Mouse (Mus musculus) MEL (cell line): ENCODE results near the gene Fam178b. TPM values are rescaled to one million over a fixed set of nuclear protein-coding genes. Genes with fewer than 3 reads are reported as not detected.

Experiments
- DNase-seq: peaks from one replicate; pipeline ENCODE4 v3.0.0; 2011; ENCODE audit warnings: low read depth, low spot score
- H3K27ac ChIP-seq: 2 replicates; pipeline ENCODE4 v1.5.1; 2012; ENCODE audit warnings: low read depth, mild to moderate bottlenecking, control low read depth, low read length, moderate library complexity; ENCODE audit not compliant: control insufficient read depth
- H3K27me3 ChIP-seq, 2 experiments: fragments of 150-350 bp in 1 of 2; sonication (generic) in 1 of 2; 2 replicates each; pipeline ENCODE4 v1.6.1; 2012; ENCODE audit warnings: low read length in 2 of 2, mild to moderate bottlenecking in 2 of 2, improper control_type of control experiment in 1 of 2, moderate library complexity in 1 of 2; ENCODE audit not compliant: insufficient read depth in 2 of 2, control insufficient read depth in 1 of 2
- H3K36me3 ChIP-seq, 2 experiments: 2 replicates each; pipeline ENCODE4 v1.6.1; 2012 to 2014; ENCODE audit warnings: low read length in 2 of 2, improper control_type of control experiment in 1 of 2, inconsistent platforms in 1 of 2, mild to moderate bottlenecking in 1 of 2; ENCODE audit not compliant: insufficient read depth in 2 of 2, control insufficient read depth in 1 of 2
- H3K4me1 ChIP-seq, 2 experiments: fragments of 150-350 bp in 1 of 2; sonication (generic) in 1 of 2; 2 replicates each; pipeline ENCODE4 v1.6.1; 2012; ENCODE audit warnings: low read length in 2 of 2, improper control_type of control experiment in 1 of 2, mild to moderate bottlenecking in 1 of 2; ENCODE audit not compliant: insufficient read depth in 2 of 2, control insufficient read depth in 1 of 2
- H3K4me3 ChIP-seq, 2 experiments: fragments of 150-350 bp in 1 of 2; sonication (generic) in 1 of 2; 2 replicates each; pipeline ENCODE4 v1.5.1; 2012; ENCODE audit warnings: low read depth in 2 of 2, low read length in 2 of 2, mild to moderate bottlenecking in 2 of 2, moderate library complexity in 2 of 2, control low read depth in 1 of 2, improper control_type of control experiment in 1 of 2; ENCODE audit not compliant: control insufficient read depth in 1 of 2, insufficient read depth in 1 of 2
- H3K79me2 ChIP-seq: 2 replicates; pipeline ENCODE4 v1.6.1; 2012; ENCODE audit warnings: mild to moderate bottlenecking, low read length, moderate library complexity; ENCODE audit not compliant: control insufficient read depth, poor library complexity, insufficient read depth
- H3K9ac ChIP-seq: 2 replicates; pipeline ENCODE4 v1.6.1; 2012; ENCODE audit warnings: low read depth, mild to moderate bottlenecking, control low read depth, low read length, moderate library complexity; ENCODE audit not compliant: control insufficient read depth, poor library complexity, severe bottlenecking
- H3K9me3 ChIP-seq: fragments of 150-350 bp; sonication (generic); replicated peaks from 2 replicates; pipeline ENCODE4 v1.6.1; 2012; ENCODE audit warnings: mild to moderate bottlenecking, low read length, improper control_type of control experiment, moderate library complexity; ENCODE audit not compliant: insufficient read depth
- BHLHE40 ChIP-seq: IDR thresholded peaks from 2 replicates; pipeline ENCODE4 v1.6.1; 2012; ENCODE audit warnings: low read depth, mild to moderate bottlenecking, inconsistent platforms, low read length, improper control_type of control experiment, borderline replicate concordance
- CHD2 ChIP-seq: IDR thresholded peaks from 2 replicates; pipeline ENCODE4 v1.6.1; 2011; ENCODE audit warnings: low read length, improper control_type of control experiment
- CTCF ChIP-seq, 3 experiments: IDR thresholded peaks in 2 of 3; conservative IDR thresholded peaks in 1 of 3; 2 replicates each; pipeline ENCODE4 v1.5.1; 2011 to 2012; ENCODE audit warnings: low read length in 3 of 3, low read depth in 2 of 3, mild to moderate bottlenecking in 2 of 3, improper control_type of control experiment in 1 of 3, inconsistent platforms in 1 of 3, mixed read lengths in 1 of 3, moderate library complexity in 1 of 3; ENCODE audit not compliant: control insufficient read depth in 1 of 3, insufficient read depth in 1 of 3, poor library complexity in 1 of 3, severe bottlenecking in 1 of 3
- E2F4 ChIP-seq: IDR thresholded peaks from 2 replicates; pipeline ENCODE4 v1.6.1; 2011; ENCODE audit warnings: low read depth, low read length, improper control_type of control experiment, borderline replicate concordance
- EP300 ChIP-seq, 2 experiments: IDR thresholded peaks; 2 replicates each; pipeline ENCODE4 v1.6.1; 2011; ENCODE audit warnings: improper control_type of control experiment in 2 of 2, low read length in 2 of 2, low read depth in 1 of 2, mild to moderate bottlenecking in 1 of 2
- GATA1 ChIP-seq: IDR thresholded peaks from 2 replicates; pipeline ENCODE4 v1.6.1; 2011; ENCODE audit warnings: low read depth, low read length, improper control_type of control experiment
- JUND ChIP-seq: IDR thresholded peaks from 2 replicates; pipeline ENCODE4 v1.6.1; 2011; ENCODE audit warnings: low read depth, mild to moderate bottlenecking, improper control_type of control experiment, low read length
- KAT2A ChIP-seq: conservative IDR thresholded peaks from 2 replicates; pipeline ENCODE4 v1.6.1; 2012; ENCODE audit warnings: low read depth, low read length, improper control_type of control experiment, inconsistent platforms
- MAX ChIP-seq: IDR thresholded peaks from 2 replicates; pipeline ENCODE4 v1.6.1; 2011; ENCODE audit warnings: low read length, improper control_type of control experiment
- MAZ ChIP-seq: IDR thresholded peaks from 2 replicates; pipeline ENCODE4 v1.6.1; 2012; ENCODE audit warnings: low read depth, mild to moderate bottlenecking, inconsistent platforms, low read length, improper control_type of control experiment
- MEF2A ChIP-seq: IDR thresholded peaks from 2 replicates; pipeline ENCODE4 v1.6.1; 2014; ENCODE audit warnings: low read depth, mild to moderate bottlenecking, inconsistent platforms, low read length, improper control_type of control experiment; ENCODE audit not compliant: poor library complexity, insufficient replicate concordance, severe bottlenecking; ENCODE audit errors: extremely low read depth
- MYC ChIP-seq: IDR thresholded peaks from 2 replicates; pipeline ENCODE4 v1.6.1; 2011; ENCODE audit warnings: low read depth, mild to moderate bottlenecking, low read length, improper control_type of control experiment, moderate library complexity
- NELFE ChIP-seq: IDR thresholded peaks from 2 replicates; pipeline ENCODE4 v1.6.1; 2011; ENCODE audit warnings: low read depth, low read length, improper control_type of control experiment
- NRF1 ChIP-seq: IDR thresholded peaks from 2 replicates; pipeline ENCODE4 v1.6.1; 2014; ENCODE audit warnings: low read depth, mild to moderate bottlenecking, inconsistent platforms, low read length, improper control_type of control experiment, moderate library complexity; ENCODE audit not compliant: poor library complexity, insufficient read depth, severe bottlenecking
- POLR2A ChIP-seq, 2 experiments: IDR thresholded peaks; 2 replicates each; pipeline ENCODE4 v1.6.1; 2011 to 2012; ENCODE audit warnings: low read length in 2 of 2, mild to moderate bottlenecking in 2 of 2, control low read depth in 1 of 2, improper control_type of control experiment in 1 of 2, low read depth in 1 of 2, moderate library complexity in 1 of 2; ENCODE audit not compliant: control insufficient read depth in 1 of 2, insufficient read depth in 1 of 2, poor library complexity in 1 of 2
- POLR2AphosphoS2 ChIP-seq: IDR thresholded peaks from 2 replicates; pipeline ENCODE4 v1.6.1; 2011; ENCODE audit warnings: low read length, improper control_type of control experiment
- POLR2AphosphoS5 ChIP-seq: IDR thresholded peaks from 2 replicates; pipeline ENCODE4 v1.6.1; 2012; ENCODE audit warnings: low read depth, borderline replicate concordance, mild to moderate bottlenecking, inconsistent platforms, low read length, moderate library complexity, mixed read lengths
- RAD21 ChIP-seq: IDR thresholded peaks from 2 replicates; pipeline ENCODE4 v1.6.1; 2011; ENCODE audit warnings: mild to moderate bottlenecking, low read depth, low read length, improper control_type of control experiment
- RCOR1 ChIP-seq: IDR thresholded peaks from 2 replicates; pipeline ENCODE4 v1.6.1; 2012; ENCODE audit warnings: low read depth, mild to moderate bottlenecking, inconsistent platforms, low read length, improper control_type of control experiment
- TBP ChIP-seq: IDR thresholded peaks from 2 replicates; pipeline ENCODE4 v1.8.0; 2011; ENCODE audit warnings: low read depth, low read length, improper control_type of control experiment
- TCF12 ChIP-seq: IDR thresholded peaks from 2 replicates; pipeline ENCODE4 v1.6.1; 2014; ENCODE audit warnings: low read depth, mild to moderate bottlenecking, inconsistent platforms, low read length, improper control_type of control experiment, moderate library complexity
- UBTF ChIP-seq: IDR thresholded peaks from 2 replicates; pipeline ENCODE4 v1.6.1; 2012; ENCODE audit warnings: low read depth, mild to moderate bottlenecking, inconsistent platforms, low read length, improper control_type of control experiment, moderate library complexity, borderline replicate concordance; ENCODE audit not compliant: insufficient read depth
- USF2 ChIP-seq, 2 experiments: IDR thresholded peaks; 2 replicates each; pipeline ENCODE4 v1.6.1; 2011 to 2012; ENCODE audit warnings: improper control_type of control experiment in 2 of 2, low read length in 2 of 2, borderline replicate concordance in 1 of 2, inconsistent platforms in 1 of 2, low read depth in 1 of 2, mild to moderate bottlenecking in 1 of 2; ENCODE audit not compliant: insufficient read depth in 1 of 2
- ZC3H11A ChIP-seq: IDR thresholded peaks from 2 replicates; pipeline ENCODE4 v1.6.1; 2012; ENCODE audit warnings: low read depth, mild to moderate bottlenecking, inconsistent platforms, low read length, improper control_type of control experiment
- ZMIZ1 ChIP-seq: IDR thresholded peaks from 2 replicates; pipeline ENCODE4 v1.6.1; 2012; ENCODE audit warnings: low read depth, mild to moderate bottlenecking, inconsistent platforms, low read length, improper control_type of control experiment, moderate library complexity
- ZNF384 ChIP-seq: IDR thresholded peaks from 2 replicates; pipeline ENCODE4 v1.6.1; 2012; ENCODE audit warnings: low read depth, mild to moderate bottlenecking, inconsistent platforms, low read length, improper control_type of control experiment
- polyA plus RNA-seq, 2 experiments: library from polyadenylated mRNA; stranded (reverse) in 1 of 2; unstranded in 1 of 2; fragments of >175 nt in 1 of 2; fragments of >200 nt in 1 of 2; gene quantifications; 2 replicates each; pipeline versions ENCODE4 v1.2.1 to v1.2.4; 2012; ENCODE audit warnings: low replicate concordance in 2 of 2, low read depth in 1 of 2; ENCODE audit not compliant: insufficient read length in 2 of 2, insufficient read depth in 1 of 2, missing spikeins in 1 of 2
- total RNA-seq: library from RNA; depleted of rRNA; stranded (reverse); fragments of 300-350 nt; gene quantifications from 2 replicates; pipeline ENCODE4 v1.2.3, GENCODE M21; 2012

Gene Fam178b
- total and polyA plus RNA-seq, 3 experiments = 0.19 to 0.29 TPM; not detected in 1

GRCm38 (mm10) chr1:36646285-36646684 is 36.7 kb downstream of the Fam178b start:
- DNase-seq = no peak
- H3K27ac ChIP-seq = no peak overlapping the region
- peaks cover 0 to 2% of the 10 kb centered on the region in 2 experiments; a peak in 1 of 4 replicates for H3K27me3 ChIP-seq
- no peaks in the 10 kb centered on the region for H3K9me3 ChIP-seq
- TF ChIP-seq EP300 (IDR thresholded peaks at IDR 0.05; ENCODE audit: low read depth in 1 of 2, low read length in 2 of 2) (no peak), MEF2A (no peak), USF2 (IDR thresholded peaks at IDR 0.05; ENCODE audit: borderline replicate concordance in 1 of 2, insufficient read depth in 1 of 2, low read depth in 1 of 2, low read length in 2 of 2) (no peak), MYC (no peak), UBTF (no peak), POLR2AphosphoS2 (no peak), RAD21 (no peak), NELFE (no peak), RCOR1 (no peak), POLR2AphosphoS5 (no peak), E2F4 (no peak), CHD2 (no peak), BHLHE40 (no peak)
- H3K4me3 ChIP-seq = no peak overlapping the region
- peaks cover 0 to 3% of the 10 kb centered on the region in 2 experiments; a peak in 1 of 4 replicates for H3K36me3 ChIP-seq
- peaks cover 8 to 19% of the 10 kb centered on the region in 2 experiments; a peak in 3 of 4 replicates for H3K4me1 ChIP-seq
- no peak overlapping the region for H3K9ac ChIP-seq
- no peaks in the 10 kb centered on the region for H3K79me2 ChIP-seq

DNA sequence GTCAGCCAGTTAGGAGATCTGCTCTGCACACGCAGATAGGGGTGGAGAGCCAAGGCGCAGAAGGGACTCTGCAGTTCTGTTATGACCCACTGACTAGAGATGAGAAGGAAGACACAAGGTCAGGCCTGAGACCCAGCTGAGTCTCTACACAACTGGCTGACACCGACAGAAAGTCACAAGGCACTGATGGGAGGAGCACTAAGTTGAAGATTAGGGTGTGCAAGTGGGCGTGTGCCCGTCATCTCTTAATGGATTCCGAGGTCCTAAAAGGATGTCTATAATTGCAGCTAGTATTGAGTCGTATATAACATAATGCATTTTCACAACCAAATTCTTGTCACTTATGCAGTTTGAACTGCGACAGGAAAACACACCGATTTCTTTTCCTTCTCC is 38.4 kb downstream of the Fam178b start:
- no peaks in the 10 kb centered on the region for H3K9me3 ChIP-seq
- H3K4me1 ChIP-seq = peaks cover 8 to 33% of the 10 kb centered on the region in 2 experiments
- TF ChIP-seq KAT2A (no peak), E2F4 (no peak), NRF1 (no peak), MAX (no peak), JUND (no peak), GATA1 (no peak), TCF12 (no peak), MEF2A (no peak), POLR2AphosphoS2 (no peak), TBP (no peak), ZC3H11A (no peak), POLR2A (IDR thresholded peaks at IDR 0.05; ENCODE audit: control insufficient read depth in 1 of 2, insufficient read depth in 1 of 2, low read depth in 1 of 2, low read length in 2 of 2, poor library complexity in 1 of 2) (no peak), CTCF (IDR thresholded peaks at IDR 0.05 in 2 of 3, conservative IDR thresholded peaks at IDR 0.05 in 1 of 3; ENCODE audit: control insufficient read depth in 1 of 3, insufficient read depth in 1 of 3, low read depth in 2 of 3, low read length in 3 of 3, poor library complexity in 1 of 3, severe bottlenecking in 1 of 3) (no peak), RAD21 (no peak), ZMIZ1 (no peak), ZNF384 (no peak), MAZ (no peak), USF2 (IDR thresholded peaks at IDR 0.05; ENCODE audit: borderline replicate concordance in 1 of 2, insufficient read depth in 1 of 2, low read depth in 1 of 2, low read length in 2 of 2) (no peak)
- no peak overlapping the region for H3K27ac ChIP-seq
- no peaks in the 10 kb centered on the region for H3K79me2 ChIP-seq
- H3K4me3 ChIP-seq = no peak overlapping the region
- DNase-seq = no peak
- peaks cover 0 to 2% of the 10 kb centered on the region in 2 experiments; a peak in 1 of 4 replicates for H3K27me3 ChIP-seq
- H3K36me3 ChIP-seq = peaks cover 0 to 11% of the 10 kb centered on the region in 2 experiments; a peak in 2 of 4 replicates
- no peak overlapping the region for H3K9ac ChIP-seq
